Mouse (Mus musculus) myocyte (in vitro differentiated cells): ENCODE results near the gene Synrg. TPM values are rescaled to one million over a fixed set of nuclear protein-coding genes. Genes with fewer than 3 reads are reported as not detected.

Source experiments
- H3K27me3 ChIP-seq: one replicate; pipeline ENCODE4 v1.6.1; 2011; ENCODE audit not compliant: control insufficient read depth, insufficient read depth, insufficient read length
- H3K36me3 ChIP-seq: one replicate; pipeline ENCODE4 v1.6.1; 2011; ENCODE audit not compliant: control insufficient read depth, insufficient read depth
- H3K4me2 ChIP-seq: one replicate; pipeline ENCODE4 v1.6.1; 2011; ENCODE audit warnings: low read depth, control low read depth
- H3K4me3 ChIP-seq: one replicate; pipeline ENCODE4 v1.5.1; 2011; ENCODE audit warnings: mild to moderate bottlenecking, control low read depth, moderate library complexity
- H3K79me2 ChIP-seq: one replicate; pipeline ENCODE4 v1.6.1; 2011; ENCODE audit not compliant: control insufficient read depth, insufficient read depth
- H3ac ChIP-seq: one replicate; pipeline ENCODE4 v1.6.1; 2011; ENCODE audit not compliant: control insufficient read depth, insufficient read length
- CEBPB ChIP-seq: IDR thresholded peaks from 2 replicates; pipeline ENCODE4 v1.6.1; 2011; ENCODE audit warnings: mild to moderate bottlenecking, moderate library complexity; ENCODE audit not compliant: poor library complexity, insufficient read depth, severe bottlenecking
- E2F4 ChIP-seq: IDR thresholded peaks from one replicate; pipeline ENCODE4 v1.6.1; 2011; ENCODE audit warnings: mild to moderate bottlenecking, control low read depth, moderate library complexity; ENCODE audit not compliant: insufficient read depth
- MAX ChIP-seq: IDR thresholded peaks from one replicate; pipeline ENCODE4 v1.6.1; 2011; ENCODE audit warnings: low read depth, mild to moderate bottlenecking, control low read depth
- MYOD1 ChIP-seq, 3 experiments: IDR thresholded peaks; one replicate each; pipeline ENCODE4 v1.6.1; 2011; ENCODE audit warnings: control low read depth in 2 of 3, low read depth in 2 of 3, mild to moderate bottlenecking in 2 of 3, moderate library complexity in 1 of 3; ENCODE audit not compliant: insufficient read length in 2 of 3, control insufficient read depth in 1 of 3
- MYOG ChIP-seq, 3 experiments: IDR thresholded peaks; one replicate each; pipeline ENCODE4 v1.6.1; 2011; ENCODE audit warnings: control low read depth in 2 of 3, low read depth in 2 of 3, mild to moderate bottlenecking in 2 of 3; ENCODE audit not compliant: insufficient read length in 2 of 3, control insufficient read depth in 1 of 3, insufficient read depth in 1 of 3
- POLR2A ChIP-seq: IDR thresholded peaks from one replicate; pipeline ENCODE4 v1.6.1; 2011; ENCODE audit warnings: low read depth, mild to moderate bottlenecking, control low read depth, moderate library complexity; ENCODE audit not compliant: insufficient read length
- POLR2AphosphoS2 ChIP-seq: IDR thresholded peaks from one replicate; pipeline ENCODE4 v1.6.1; 2011; ENCODE audit warnings: low read depth, control low read depth; ENCODE audit not compliant: insufficient read length
- REST ChIP-seq: IDR thresholded peaks from one replicate; pipeline ENCODE4 v1.6.1; 2011; ENCODE audit warnings: mild to moderate bottlenecking, control low read depth, moderate library complexity; ENCODE audit not compliant: insufficient read depth, insufficient read length
- SRF ChIP-seq: IDR thresholded peaks from one replicate; pipeline ENCODE4 v1.6.1; 2011; ENCODE audit warnings: low read depth; ENCODE audit not compliant: control insufficient read depth, insufficient read length
- TCF12 ChIP-seq: IDR thresholded peaks from one replicate; pipeline ENCODE4 v1.6.1; 2011; ENCODE audit warnings: mild to moderate bottlenecking, control low read depth; ENCODE audit not compliant: poor library complexity, insufficient read depth, severe bottlenecking
- TCF3 ChIP-seq: IDR thresholded peaks from one replicate; pipeline ENCODE4 v1.6.1; 2011; ENCODE audit warnings: low read depth, control low read depth; ENCODE audit not compliant: insufficient read length
- USF1 ChIP-seq: IDR thresholded peaks from one replicate; pipeline ENCODE4 v1.6.1; 2011; ENCODE audit warnings: low read depth, mild to moderate bottlenecking, control low read depth, moderate library complexity
- polyA plus RNA-seq: library from polyadenylated mRNA; unstranded; fragments of >200 nt; fragmentation: generic; extraction: Trizol; gene quantifications from one replicate; pipeline ENCODE4 v1.2.1, GENCODE M21; 2012; ENCODE audit warnings: missing spikeins

The Synrg gene
- polyA plus RNA-seq, 1 experiment = 10.6 TPM

- Histone ChIP-seq H3K4me2 (peak overlapping the region; percentile 89), H3K4me3 (peak overlapping the region; percentile 57), H3ac (no peak overlapping the region), H3K36me3 (no peaks in the 10 kb centered on the region), H3K27me3 (no peaks in the 10 kb centered on the region), H3K79me2 (peaks cover 49% of the 10 kb centered on the region)
- TF ChIP-seq MYOD1 (IDR thresholded peaks at IDR 0.05; ENCODE audit: control insufficient read depth in 1 of 3, insufficient read length in 2 of 3, low read depth in 2 of 3) (no peak), MYOG (IDR thresholded peaks at IDR 0.05; ENCODE audit: control insufficient read depth in 1 of 3, insufficient read depth in 1 of 3, insufficient read length in 2 of 3, low read depth in 2 of 3) (no peak), SRF (no peak), TCF12 (no peak), TCF3 (no peak), POLR2AphosphoS2 (no peak), REST (no peak), CEBPB (no peak)
Measured at GRCm38 (mm10) chr11:84066071-84066481, 101.8 kb downstream of the Synrg start.

GRCm38 (mm10) chr11:84066927-84067645, 102.9 kb downstream of the Synrg start:
- Histone ChIP-seq H3K4me2 (peak overlapping the region; percentile 89), H3K4me3 (peak overlapping the region; percentile 57), H3ac (peak overlapping the region; percentile 82), H3K79me2 (peaks cover 39% of the 10 kb centered on the region), H3K27me3 (no peaks in the 10 kb centered on the region), H3K36me3 (no peaks in the 10 kb centered on the region)
- TF ChIP-seq MYOD1 (IDR thresholded peaks at IDR 0.05; ENCODE audit: control insufficient read depth in 1 of 3, insufficient read length in 2 of 3, low read depth in 2 of 3) = peak in 1 of 3 experiments; percentile 44
- TF ChIP-seq POLR2A = peak; percentile 55
- TF ChIP-seq USF1 = no peak
- TF ChIP-seq TCF12 = no peak
- no peak for TF ChIP-seq MAX
- no peak for TF ChIP-seq E2F4
- no peak for TF ChIP-seq POLR2AphosphoS2
- no peak for TF ChIP-seq TCF3
- peak in 1 of 3 experiments; percentile 55 for TF ChIP-seq MYOG (IDR thresholded peaks at IDR 0.05; ENCODE audit: control insufficient read depth in 1 of 3, insufficient read depth in 1 of 3, insufficient read length in 2 of 3, low read depth in 2 of 3)
- TF ChIP-seq REST = no peak
- TF ChIP-seq CEBPB = no peak

- TF ChIP-seq TCF12 (no peak), USF1 (no peak), SRF (no peak), REST (no peak), MAX (no peak), TCF3 (no peak), E2F4 (no peak), MYOD1 (IDR thresholded peaks at IDR 0.05; ENCODE audit: control insufficient read depth in 1 of 3, insufficient read length in 2 of 3, low read depth in 2 of 3) (no peak)
- Histone ChIP-seq H3ac (peak overlapping the region; percentile 82), H3K79me2 (peaks cover 38% of the 10 kb centered on the region), H3K4me2 (peak overlapping the region; percentile 89), H3K27me3 (no peaks in the 10 kb centered on the region), H3K36me3 (no peaks in the 10 kb centered on the region), H3K4me3 (peak overlapping the region; percentile 57)
Measured at GRCm38 (mm10) chr11:84067720-84068190, 103.5 kb downstream of the Synrg start.

GRCm38 (mm10) chr11:84068191-84069033, 104.2 kb downstream of the Synrg start:
- Histone ChIP-seq H3K36me3 (no peaks in the 10 kb centered on the region), H3K79me2 (peaks cover 33% of the 10 kb centered on the region), H3ac (peak overlapping the region; percentile 82), H3K4me3 (peak overlapping the region; percentile 57), H3K27me3 (no peaks in the 10 kb centered on the region), H3K4me2 (peak overlapping the region; percentile 89)
- TF ChIP-seq USF1 (no peak), POLR2AphosphoS2 (peak; percentile 88), POLR2A (peak; percentile 77), MYOG (IDR thresholded peaks at IDR 0.05; ENCODE audit: control insufficient read depth in 1 of 3, insufficient read depth in 1 of 3, insufficient read length in 2 of 3, low read depth in 2 of 3) (no peak), MYOD1 (IDR thresholded peaks at IDR 0.05; ENCODE audit: control insufficient read depth in 1 of 3, insufficient read length in 2 of 3, low read depth in 2 of 3) (peak in 1 of 3 experiments; percentile 29)

GRCm38 (mm10) chr11:84069034-84069370, 104.8 kb downstream of the Synrg start, which contains the start of gene Dusp14:
Gene Dusp14, minus strand, starts transcription at chr11:84069261.
- Histone ChIP-seq H3ac (peak within 1 kb of the TSS; percentile 82), H3K4me3 (peak within 1 kb of the TSS; percentile 57), H3K4me2 (peak within 1 kb of the TSS; percentile 89), H3K27me3 (no peaks in the 10 kb centered on the region), H3K36me3 (no peaks in the 10 kb centered on the region), H3K79me2 (peaks cover 27% of the 10 kb centered on the region)
- TF ChIP-seq MAX = no peak
- no peak for TF ChIP-seq MYOD1 (IDR thresholded peaks at IDR 0.05; ENCODE audit: control insufficient read depth in 1 of 3, insufficient read length in 2 of 3, low read depth in 2 of 3)
